Mouse (Mus musculus): ENCODE results near the gene Prickle3.

The Prickle3 gene

GRCm38 (mm10) chrX:7657221-7657639 lies at the start of gene Prickle3:
Gene Prickle3, plus strand, starts transcription at chrX:7657260.
- DNase-seq: peak; percentile 63

DNA sequence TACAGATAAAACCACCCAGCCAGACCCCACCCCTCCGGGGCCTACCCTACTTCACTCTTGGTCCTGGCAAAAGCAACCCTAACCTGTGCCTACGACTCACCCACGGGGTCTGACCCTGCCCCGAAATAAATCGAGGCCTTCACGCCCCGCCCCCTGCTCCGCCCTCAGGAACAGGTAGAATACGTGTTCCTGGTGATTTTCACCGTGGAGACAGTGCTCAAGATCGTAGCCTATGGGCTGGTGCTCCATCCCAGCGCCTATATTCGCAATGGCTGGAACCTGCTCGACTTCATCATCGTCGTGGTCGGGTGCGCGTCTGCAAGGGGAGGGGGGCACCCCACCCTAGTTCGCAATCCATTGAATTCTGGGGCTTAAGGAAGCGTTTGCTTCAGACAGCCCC lies 47.0 kb upstream of the Prickle3 start:
- DNase-seq: no peak

DNA sequence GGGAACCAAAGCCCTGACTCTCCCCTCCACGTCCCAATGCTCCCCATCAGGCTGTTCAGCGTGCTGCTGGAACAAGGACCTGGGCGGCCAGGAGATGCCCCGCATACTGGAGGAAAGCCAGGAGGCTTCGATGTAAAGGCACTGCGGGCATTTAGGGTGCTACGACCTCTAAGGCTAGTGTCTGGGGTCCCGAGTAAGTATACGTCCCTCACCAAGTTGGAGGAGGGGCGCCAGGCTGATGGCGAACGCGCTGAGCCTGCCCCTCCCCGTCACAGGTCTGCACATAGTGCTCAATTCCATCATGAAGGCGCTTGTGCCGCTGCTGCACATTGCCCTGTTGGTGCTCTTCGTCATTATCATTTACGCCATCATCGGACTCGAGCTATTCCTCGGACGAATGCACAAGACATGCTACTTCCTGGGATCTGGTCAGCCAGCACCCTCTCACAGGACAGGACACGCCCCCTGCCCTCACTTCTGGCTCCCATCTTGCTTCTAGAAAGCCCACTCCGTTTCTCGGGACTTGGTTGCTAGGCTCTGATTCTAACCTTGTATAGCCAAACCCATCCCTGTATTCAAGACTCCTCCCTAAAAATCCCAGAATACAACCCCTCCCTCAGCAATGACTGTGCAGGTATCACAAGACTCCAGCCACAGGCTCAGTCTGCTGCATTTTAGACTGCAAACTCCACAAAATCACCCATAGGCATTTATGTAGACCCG lies 46.4 kb upstream of the Prickle3 start:
- DNase-seq: no peak

DNA sequence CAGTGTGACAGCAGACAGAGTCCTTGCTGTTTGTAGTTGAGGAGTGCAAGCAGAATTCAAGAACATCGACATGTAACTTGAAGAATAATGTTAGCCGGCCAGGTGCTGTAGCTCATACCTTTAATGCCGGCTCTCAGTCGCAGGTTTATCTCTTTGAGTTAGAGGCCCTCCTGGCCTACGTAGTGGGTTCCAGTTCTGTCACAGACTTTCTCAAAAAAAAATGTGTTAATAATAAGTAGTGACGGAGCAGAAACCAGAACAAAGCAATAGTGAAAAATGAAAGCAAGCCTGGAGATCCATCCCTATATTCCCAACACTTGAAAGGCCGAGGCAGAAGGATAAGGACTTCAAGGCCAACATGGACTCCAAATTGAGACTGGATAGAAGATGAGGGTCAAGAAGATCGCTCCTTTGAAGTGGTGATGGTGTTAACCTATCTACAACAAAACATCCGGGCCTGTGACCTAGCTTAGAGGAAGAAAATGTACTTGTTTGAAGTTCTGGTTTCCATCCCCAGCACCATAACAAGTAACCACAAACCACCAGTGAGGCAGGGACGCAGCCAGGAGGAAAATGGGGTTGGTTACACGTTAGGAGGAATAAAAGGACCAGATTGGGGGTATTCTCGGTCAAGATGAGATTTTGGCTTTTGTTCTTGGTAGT lies 39.0 kb upstream of the Prickle3 start:
- DNase-seq: no peak

DNA sequence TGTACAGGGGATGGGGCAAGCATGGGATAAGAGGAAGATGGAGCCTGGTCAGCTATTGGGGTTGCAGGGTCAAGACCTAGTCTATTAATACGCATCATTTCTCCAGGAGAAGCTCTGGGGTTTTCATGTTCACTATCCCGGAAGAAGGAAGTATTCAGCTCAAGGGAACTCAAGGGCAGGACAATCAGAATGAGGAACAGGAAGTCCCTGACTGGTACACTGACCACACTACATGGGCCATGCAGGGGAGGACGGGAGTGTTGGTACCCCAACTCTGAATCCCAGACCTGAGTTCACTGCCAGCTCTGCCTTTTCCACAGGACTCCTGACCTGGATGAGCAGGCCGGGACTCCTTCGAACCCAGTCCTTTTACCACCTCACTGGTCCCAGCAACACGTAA lies 24.5 kb upstream of the Prickle3 start:
- DNase-seq: no peak

DNA sequence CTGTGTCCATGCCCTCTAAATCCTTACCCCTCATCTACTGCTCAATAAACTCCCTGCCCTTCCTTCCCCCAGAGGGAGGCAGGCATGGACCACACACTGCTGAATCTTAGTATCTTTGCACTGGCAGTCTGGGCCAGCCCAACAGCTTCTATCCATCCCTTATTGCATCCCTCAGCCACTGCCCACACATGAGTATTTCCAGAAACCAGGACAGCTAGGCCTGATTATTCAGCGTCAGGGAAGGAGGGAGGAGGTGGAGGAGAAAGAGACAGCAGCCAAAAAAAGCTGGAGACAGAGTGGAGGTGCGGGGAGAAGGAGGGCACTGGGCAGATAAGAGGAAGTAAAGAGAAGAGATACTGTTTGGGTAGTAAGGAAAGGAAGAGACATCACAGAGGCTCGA lies 22.0 kb upstream of the Prickle3 start:
- no peak for DNase-seq

DNA sequence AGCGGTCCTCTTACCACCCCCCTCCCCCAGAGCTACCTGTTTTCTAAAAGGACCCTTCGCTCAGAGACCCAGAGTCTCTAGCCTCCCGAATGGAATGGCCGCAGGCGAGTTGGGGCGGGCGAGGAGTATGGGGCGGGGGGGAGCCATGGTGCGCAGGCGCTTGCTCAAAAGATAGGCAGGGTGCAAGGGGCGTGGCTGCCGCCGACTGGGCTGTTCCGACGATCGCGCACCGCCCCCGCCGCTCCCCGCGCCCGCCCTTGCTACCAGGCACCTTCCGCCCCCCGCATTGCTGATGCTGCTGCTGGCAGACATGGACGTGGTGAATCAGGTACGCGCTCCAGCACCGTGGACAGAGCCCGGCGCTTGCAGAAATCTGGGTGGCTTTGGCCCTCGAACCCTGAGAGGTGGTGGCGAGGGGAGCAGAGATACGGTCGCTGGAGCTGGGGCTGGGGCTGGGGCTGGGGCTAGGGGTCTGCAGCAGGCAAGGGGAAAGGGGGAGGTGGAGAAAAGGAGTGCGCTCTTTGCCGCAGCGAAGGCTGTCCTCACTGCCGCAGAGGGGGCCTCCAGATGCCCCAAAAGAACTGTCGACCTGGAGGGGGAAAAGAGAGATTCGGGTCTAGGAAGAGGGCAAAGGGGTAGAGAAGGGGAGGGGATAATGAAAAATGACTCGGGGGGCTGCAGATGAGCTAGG lies 18.5 kb upstream of the Prickle3 start, which contains the start of gene Syp:
Gene Syp (plus strand): TSS at position 71 of the 691 bp plus-strand sequence.
- DNase-seq: peak; percentile 92

DNA sequence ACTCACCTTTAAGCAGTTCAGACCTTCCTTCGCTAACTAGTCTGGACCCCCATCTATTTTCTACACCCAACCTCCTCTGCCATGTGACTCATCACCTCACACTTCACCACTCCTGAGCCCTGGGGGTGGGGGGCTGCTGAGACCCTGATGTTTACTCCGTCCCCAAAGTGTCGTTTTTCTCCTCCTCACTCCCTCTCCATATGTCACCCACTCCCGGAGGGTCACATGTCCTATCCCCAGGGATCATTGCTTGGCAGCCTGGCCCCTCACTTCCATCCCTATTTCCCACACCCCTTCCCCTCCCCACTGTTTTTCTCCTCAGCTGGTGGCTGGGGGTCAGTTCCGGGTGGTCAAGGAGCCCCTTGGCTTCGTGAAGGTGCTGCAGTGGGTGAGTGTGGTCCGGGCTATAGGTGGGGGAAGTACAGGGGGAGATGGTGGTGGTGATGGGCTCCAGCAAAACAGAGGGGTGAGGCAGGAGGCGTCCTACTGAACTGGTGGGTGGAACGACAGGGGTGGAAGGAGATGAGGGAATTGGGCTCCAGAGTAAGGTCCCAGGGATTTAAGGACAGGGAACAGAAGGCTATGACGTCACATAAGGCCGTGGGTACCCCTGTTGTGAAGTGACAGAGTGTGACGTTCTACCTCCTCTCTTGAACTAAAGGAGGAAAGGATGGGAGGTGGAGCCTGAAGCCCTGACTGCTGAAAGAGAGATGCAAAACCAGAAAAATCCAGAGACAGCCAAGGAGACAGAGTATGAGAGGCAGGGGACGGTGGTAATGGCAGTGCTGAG lies 17.3 kb upstream of the Prickle3 start:
- no peak for DNase-seq

- DNase-seq: no peak
Observed at GRCm38 (mm10) chrX:7640785-7641184, 16.3 kb upstream of the Prickle3 start.

DNA sequence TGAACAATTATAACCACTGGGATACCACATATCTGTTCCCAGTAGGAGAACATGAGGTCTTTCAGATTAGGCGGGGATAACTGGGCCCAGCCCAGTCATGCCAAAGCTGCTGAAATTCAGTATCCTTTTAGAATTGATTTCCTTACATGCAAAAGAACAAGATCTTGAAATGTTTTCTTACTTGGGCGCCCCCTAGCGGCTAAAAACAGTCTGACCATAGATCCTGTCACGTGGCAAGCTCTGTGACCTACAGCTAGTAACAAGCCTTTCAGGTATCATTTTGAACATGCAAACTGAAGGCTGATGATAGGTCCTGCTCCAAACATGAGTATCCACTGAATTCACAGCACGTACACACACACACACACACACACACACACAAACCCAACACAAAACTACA lies 11.7 kb upstream of the Prickle3 start:
- peak; percentile 90 for DNase-seq

GRCm38 (mm10) chrX:7648671-7649304 lies 8.3 kb upstream of the Prickle3 start:
- peak; percentile 76 for DNase-seq

DNA sequence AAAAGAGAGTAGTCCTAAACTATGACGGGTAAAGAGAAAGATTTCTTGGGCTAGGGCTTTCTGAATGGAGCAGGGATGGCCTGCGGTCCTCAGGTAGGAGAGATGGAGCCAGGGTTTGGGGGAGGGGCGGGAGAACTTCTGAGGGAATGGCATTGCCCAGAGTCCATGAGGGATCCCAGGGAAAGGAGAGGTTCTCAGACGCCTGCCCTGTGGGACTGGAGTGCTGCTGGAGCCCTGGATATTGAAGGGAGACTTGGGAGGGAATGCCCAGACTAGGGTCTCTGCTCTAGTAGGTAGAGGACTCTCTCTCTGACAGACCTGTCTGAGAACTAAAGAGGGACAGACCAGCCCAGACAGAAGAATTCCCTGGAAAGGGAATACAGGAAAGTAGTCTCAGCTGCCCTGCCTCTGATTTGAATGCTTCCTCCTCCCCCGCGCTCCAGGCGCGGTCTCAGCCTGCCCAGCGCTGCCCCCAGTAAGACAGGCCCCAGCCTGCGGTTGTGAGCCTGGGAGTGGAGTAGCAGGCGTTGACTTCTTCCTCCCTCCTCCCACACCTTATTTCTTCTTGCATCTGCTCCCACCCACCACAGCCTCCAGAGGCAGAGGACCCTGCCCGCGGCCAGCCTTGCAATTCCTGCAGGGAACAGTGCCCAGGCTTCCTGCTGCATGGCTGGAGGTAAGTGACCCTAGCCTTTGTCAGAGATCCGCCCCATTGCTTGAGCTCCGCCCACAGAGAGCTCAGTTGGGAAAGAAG lies 1.1 kb downstream of the Prickle3 start:
- DNase-seq: no peak

GRCm38 (mm10) chrX:7658785-7659589 lies 1.9 kb downstream of the Prickle3 start:
- DNase-seq: no peak

GRCm38 (mm10) chrX:7661086-7661485 lies 4.0 kb downstream of the Prickle3 start:
- DNase-seq: no peak

DNA sequence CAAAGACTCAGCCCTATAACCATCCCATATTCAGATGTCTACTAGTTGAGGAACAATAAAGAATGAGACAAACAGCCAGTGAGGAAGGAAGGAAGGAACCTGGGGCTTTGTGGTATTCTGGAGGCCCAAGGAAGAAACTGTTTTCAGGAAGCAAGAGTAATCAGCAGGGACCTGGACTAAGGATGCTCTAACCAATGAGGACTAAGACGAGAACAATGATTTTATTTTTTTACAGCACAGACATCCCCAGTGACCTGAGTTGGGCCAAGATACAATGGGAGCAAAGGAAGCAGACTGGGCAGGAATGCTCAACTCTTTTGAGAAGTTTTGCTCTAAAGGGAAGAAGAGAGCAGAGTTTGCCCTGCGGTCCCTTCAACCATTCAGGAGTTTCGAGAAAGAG lies 5.9 kb downstream of the Prickle3 start:
- no peak for DNase-seq

- DNase-seq: no peak
Observed at GRCm38 (mm10) chrX:7664791-7665190, 7.7 kb downstream of the Prickle3 start.

GRCm38 (mm10) chrX:7665739-7666502 lies 8.9 kb downstream of the Prickle3 start:
- no peak for DNase-seq

- peak; percentile 60 for DNase-seq
Observed at GRCm38 (mm10) chrX:7670390-7670881, 13.4 kb downstream of the Prickle3 start.

DNA sequence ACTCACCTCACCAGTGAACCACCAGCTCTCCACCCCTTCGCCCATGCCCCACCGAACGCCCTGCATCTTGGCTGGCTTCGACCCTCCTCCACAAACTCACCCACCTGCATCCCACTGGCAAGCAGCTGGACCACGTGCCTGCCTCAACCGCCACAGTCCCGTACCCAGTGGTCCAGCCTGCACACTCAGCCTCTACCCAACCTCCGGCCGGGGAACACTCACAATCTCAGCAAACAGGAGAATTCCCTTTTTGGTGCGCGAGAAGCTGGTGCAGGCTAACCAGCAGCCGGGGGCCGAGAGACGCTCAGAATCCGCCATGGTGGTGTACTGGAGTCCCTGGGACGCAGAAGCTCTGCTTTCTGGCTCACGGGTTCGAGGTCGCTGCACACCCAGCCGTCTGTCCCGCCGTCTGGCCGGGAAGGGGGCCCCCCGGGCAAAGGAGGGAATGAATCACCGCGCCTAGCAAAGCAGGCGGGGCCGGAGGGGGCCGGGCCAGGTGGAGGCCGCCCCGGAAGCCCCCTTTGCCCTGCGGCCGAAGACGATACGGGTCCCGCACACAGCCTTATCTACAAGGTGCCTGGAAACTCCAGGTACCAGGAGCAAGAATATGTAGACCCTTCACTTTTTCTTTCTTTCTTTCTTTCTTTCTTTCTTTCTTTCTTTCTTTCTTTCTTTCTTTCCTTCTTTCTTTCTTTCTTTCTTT lies 14.0 kb downstream of the Prickle3 start, which contains the start of gene Plp2:
Gene Plp2 (minus strand): TSS at position 470 of the 703 bp plus-strand sequence.
- DNase-seq: peak; percentile 57

Measured in thymus, postnatal 4 days (tissue).